Mouse (Mus musculus) 416B (cell line): ENCODE data around the gene Tmem107.

Experiments used
- DNase-seq: peaks from one replicate; pipeline ENCODE4 v3.0.0; 2011; ENCODE audit warnings: low read depth

The Tmem107 gene

DNA sequence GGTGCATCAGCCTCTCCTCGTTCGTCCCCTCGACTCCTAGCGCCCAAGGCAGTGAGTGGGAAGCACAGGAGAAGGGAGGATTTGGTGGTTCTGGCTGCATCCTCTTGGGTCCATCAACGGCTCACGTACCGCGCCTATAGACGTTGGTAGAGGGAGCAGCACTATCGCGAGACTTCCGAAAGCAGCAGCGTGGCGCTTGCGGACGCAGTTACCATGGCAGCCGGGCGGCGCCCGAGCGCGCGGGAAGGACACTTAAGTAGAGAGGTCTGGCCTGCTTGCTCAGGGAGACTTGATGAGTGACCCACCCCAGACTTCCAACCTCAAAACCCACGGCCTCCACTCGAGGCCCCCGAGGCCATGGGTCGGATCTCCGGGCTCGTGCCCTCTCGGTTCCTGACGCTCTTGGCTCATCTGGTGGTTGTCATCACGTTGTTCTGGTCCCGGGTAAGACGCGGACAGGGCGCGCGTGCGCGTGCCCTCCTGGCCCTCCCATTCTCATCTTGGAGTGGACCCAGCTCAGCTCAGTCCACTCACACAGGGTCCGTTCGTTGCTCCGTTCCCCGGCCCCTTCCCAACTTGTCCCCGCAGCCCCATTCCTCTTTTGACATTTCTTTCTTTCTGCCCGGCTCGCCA, at the start of gene Tmem107:
Gene Tmem107 (plus strand): TSS at position 217 of the 633 bp plus-strand sequence.
- peak; percentile 97 for DNase-seq

DNA sequence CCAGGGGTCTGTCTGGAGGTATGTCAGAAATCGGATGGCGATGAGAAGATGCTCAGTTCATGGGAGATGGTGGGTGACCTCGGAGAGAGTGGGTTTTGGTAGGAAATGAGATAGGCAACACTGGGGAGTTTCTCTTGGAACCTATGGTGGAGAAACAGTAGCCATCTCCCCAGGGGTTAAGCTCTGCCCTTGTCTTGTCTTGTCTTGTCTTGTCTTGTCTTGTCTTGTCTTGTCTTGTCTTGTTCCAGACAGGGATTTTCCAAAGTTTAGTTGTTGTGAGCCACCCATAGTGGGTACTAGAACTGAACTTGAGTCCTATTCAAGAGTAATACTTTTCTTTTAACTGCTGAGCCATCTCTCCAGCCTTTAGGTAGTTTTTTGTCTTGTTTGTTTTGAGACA, 44.0 kb upstream of the Tmem107 start:
- no peak for DNase-seq

DNA sequence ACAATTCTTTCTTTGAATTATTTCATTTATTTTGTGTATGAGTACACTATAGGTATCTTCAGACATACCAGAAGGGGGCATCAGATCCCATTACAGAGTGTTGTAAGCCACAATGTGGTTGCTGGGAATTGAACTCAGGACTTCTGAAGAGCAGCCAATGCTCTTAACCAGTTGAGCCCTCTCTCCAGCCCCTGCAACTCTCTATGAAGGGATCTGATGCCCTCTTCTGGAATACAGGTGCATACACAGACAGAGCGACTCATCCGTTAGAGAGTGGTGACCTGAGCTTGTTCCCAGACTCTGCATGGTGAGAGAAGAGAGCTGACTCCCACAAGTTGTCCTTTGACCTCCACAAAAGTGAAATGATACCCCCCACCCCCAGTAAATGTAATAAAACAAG, 41.8 kb upstream of the Tmem107 start:
- peak; percentile 77 for DNase-seq

GRCm38 (mm10) chr11:69033552-69033951, 37.1 kb upstream of the Tmem107 start:
- DNase-seq: no peak

GRCm38 (mm10) chr11:69034585-69034984, 36.0 kb upstream of the Tmem107 start:
- no peak for DNase-seq

DNA sequence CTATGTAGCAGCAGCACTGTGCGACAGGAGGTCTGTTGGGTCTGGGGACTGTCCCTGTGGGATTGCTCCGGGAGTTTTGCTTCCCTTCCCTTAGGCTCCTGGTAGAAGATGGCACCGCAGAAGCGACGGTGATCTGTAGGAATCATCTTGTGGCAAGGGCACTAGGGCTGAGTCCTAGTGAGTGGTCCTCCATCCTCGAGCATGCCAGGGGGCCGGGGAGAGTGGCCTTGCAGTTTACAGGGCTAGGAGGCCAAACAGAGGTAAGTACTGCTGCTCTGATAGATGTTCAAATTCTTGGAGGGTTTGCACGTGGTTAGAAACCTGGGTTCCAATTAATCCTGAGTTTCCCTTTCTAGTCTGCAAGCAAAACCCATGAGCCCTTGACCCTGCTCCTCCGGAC, 35.2 kb upstream of the Tmem107 start:
- DNase-seq: no peak

GRCm38 (mm10) chr11:69035849-69036248, 34.8 kb upstream of the Tmem107 start:
- DNase-seq: peak; percentile 87

DNA sequence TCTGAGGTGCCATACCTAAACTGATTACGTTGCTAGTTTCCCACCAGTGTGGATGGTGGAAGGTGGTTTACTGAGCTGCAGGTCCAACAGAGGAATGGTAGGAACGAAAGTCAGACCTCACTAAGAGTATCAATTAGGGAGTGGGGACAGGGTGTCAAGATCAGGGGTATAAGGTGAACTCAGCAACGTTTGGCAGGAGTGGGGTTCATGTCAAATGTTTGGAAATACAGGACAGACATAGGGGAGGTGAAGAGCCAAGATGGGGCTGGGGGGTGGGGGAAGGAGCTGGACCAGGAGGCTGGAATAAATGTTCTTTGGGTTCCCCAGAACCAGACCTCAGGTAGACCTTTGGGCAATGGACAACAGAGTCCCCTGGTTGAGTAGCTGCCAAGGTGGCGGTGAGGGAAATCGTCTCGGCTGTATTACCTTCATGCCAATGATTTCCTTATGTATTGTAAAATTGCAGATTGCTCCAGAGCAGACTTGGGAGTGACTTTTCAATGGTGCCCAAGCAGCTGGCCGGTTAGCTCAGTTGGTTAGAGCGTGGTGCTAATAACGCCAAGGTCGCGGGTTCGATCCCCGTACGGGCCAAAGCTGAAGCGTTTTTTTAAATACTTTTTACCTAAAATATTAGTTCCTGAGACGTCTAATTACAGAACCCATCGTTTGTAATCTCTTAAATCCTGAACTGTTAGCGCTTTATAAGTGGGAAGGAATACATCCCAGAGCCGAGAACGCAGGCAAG, 33.9 kb upstream of the Tmem107 start:
- peak; percentile 88 for DNase-seq

DNA sequence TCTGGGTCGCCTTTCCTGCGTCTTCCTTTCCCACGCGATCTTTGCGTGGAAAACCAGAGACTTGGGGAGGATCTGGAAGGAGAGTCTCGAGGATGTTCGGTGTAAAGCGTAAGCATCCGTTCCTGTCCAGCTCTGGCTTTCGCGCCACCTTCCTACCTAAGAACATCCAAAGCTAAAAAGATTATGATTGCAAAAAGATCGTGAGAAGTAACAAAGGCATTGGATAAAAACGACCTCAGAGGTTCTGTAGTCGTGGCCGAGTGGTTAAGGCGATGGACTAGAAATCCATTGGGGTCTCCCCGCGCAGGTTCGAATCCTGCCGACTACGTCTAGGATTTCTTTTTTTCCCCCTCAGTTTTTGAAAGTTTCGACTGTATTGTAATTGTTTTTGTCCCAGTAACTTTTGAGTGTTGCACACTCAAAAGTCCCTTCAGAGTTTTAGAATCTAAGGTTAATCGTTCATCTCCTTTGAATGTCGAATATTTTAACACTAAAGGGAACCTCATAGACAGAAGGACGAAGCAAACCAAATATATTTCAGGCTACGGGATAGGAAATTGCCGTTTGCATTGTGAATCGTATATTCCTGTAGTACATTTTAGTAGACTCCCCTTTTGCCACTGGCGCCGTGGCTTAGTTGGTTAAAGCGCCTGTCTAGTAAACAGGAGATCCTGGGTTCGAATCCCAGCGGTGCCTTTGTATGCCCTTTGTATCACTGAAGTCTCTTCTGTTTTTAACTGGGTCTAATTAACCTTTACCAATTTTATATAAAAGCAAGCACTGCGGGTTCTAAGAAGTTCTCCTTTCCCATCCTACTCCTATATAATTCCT, 33.2 kb upstream of the Tmem107 start:
- peak; percentile 94 for DNase-seq

DNA sequence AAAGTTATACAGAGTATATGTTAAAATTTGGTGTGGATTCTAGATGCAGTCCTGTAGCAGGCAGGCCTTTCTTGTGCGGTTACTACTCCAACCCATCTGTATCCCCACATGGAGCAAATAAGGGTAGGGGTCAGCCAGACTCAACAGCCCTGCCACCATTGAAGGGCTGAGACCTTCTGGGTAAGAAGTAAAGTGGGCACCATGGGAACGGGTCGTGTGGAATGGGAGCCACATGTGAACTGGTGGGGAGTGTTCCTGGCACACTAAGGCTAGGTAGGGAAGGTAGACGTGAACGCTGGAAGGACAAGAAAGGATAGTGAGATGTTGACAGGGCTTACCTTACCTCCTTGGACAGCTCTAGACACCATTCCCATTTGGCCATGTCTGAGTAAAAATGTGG, 32.4 kb upstream of the Tmem107 start:
- DNase-seq: no peak

DNA sequence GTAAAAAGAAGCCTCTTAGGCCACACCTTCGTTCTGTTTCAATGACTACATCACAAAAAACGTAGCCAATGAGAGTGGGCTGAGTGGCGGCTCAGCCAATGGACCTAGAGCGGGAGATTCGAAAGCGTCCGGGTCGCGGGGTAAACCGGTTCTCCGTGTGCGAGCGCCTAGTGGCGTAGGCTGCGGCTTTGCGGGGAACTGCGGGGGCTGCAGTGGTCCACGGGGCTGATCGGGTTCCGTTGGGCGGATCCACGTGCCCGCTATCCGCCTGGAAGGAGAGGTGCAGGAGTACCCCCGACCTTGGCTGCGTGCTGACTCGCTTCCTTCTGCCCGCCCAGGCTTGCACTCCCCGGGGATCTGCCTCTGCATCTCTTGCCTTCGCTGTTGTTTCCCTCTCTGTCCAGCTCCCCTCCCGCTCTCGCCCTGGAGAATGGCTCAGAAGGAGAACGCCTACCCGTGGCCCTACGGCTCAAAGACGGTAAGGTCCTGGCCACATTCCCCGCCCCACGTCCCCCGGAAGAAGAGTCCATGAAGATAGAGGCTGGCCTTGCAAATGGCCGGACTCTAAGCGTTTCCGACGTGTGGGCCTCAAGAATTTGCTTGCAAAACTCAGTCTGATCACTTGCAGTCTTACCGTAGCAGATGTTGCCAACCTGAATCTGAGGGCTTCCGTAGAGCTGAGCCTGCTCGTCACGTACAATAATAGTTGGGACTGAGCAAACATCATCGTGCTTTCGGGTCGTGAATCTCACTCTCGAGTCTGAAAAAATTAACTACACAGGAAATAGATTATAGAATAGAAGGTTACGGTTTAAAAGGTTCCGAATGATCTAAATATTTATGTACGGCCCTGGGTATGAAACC, 24.8 kb upstream of the Tmem107 start, which contains the start of gene Aurkb:
Gene Aurkb (plus strand): TSS at position 117 of the 864 bp plus-strand sequence.
- peak; percentile 94 for DNase-seq

DNA sequence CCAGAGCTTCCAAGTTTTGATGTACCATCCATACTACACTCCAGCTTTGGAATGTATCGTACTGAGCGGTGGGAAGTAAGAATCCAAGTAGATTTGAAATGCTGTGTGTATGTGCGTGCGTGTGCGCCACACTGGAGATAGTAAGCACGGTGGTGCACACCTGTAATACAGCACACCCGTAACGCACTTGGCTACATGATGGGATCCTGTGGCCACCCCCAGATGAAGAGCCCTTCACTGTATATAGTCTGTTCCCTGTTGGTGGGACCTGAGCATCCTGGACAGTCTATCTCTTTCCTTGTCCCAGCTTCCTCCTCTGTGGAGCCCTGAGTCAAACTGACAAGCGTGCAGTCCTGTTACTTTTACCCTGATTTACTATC, 24.2 kb upstream of the Tmem107 start:
- DNase-seq: no peak

- DNase-seq: no peak
These were observed 23.0 kb upstream of the Tmem107 start for GRCm38 (mm10) chr11:69047592-69047991.

- DNase-seq: no peak
These were observed 22.5 kb upstream of the Tmem107 start for GRCm38 (mm10) chr11:69048151-69048550.

DNA sequence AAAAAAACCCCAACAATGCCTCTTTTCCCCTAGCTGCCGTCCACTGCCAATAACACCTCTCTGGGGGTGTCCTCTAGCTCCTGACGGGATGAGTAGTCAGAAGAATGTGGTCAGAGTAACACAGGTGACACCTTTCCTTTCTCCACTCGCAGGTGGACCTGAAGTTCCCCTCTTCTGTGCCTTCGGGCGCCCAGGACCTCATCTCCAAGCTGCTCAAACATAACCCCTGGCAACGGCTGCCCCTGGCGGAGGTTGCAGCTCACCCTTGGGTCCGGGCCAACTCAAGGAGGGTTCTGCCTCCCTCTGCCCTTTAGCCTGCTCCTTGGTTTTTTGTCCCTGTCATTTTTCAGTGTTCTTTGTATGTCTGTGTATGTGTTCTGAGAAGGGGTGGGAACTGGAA, 19.9 kb upstream of the Tmem107 start:
- DNase-seq: no peak

GRCm38 (mm10) chr11:69051771-69052170, 18.8 kb upstream of the Tmem107 start:
- no peak for DNase-seq

DNA sequence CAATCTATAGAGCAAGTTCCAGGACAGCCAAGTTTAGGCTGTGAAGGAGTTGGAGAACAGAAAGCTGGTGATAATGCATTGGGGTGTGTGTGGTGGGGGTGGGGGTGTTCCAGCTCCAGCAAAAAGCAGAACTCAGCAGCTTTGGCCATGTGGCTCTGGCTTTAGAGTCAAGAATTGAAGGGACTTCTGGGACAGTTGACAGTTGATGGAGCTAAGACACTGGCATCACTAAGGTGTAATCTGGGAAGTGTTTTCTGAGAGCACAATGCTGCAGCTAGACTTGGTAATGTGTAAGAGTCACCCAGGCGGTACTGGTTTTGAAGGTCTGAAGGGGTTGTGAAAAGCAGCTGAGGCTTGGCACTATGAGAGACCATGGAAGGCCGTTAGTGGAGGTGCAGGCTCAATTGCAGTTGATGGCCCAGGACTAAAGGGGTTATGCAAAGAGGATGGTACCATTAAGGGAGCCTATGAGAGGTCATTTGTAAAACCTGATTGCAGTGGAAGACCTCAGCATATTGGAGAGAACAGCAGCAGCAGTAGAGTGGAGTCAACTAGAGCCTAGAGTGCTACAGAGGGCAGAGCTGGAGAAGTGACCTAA, 17.7 kb upstream of the Tmem107 start:
- DNase-seq: no peak

DNA sequence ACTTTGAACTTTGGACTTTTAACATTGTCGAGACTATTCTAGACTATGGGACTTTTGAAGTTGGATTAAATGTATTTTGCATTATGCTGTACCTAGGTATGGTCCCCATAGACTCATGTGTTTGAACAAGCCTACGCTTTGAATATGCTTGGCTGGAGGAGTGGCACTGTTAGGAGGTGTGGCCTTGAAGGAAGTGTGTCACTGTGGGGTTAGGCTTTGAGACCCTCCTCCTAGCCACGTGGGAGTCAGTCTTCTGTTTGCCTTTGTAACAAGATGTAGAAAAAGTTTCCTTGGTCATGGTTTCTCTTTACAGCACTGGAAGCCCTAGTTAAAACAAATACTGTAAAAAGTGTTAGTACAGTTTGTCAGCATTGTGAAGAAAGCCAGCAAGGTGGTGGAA, 16.8 kb upstream of the Tmem107 start:
- DNase-seq: peak; percentile 52

GRCm38 (mm10) chr11:69058265-69058664, 12.3 kb upstream of the Tmem107 start:
- DNase-seq: peak; percentile 59

DNA sequence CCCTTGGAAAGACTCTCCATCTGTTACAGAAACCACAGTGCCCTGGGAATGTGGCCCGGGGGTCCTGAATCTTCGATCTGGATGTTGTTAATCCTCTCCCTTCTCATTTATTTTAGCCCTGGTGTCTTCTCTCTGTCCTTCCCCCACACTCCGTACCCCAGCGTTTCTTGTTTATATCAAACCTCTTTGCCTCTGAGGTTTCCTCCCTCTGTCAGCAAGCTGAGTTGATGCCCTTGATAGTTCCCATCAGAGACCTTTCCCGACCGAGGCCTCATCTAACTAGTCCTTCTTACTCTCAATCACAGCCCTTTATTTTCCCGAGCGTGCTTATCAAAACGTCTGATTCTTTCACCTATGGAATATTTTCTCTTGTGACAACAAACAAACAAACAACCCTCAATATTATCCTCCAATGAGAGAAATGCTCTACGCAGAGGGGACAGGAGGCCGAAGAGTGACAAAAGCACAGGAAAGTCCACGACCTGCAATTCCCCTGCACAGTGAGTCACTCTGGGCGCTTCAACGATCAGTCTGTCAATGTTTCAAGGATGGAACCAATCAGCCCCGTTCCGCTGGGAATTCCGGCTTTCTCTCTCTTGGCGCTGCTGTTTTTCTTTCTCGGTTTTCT, 11.8 kb upstream of the Tmem107 start:
- no peak for DNase-seq
